Comparison of ENCODE assay signal across 9 mouse cellular contexts in the genomic region with DNA sequence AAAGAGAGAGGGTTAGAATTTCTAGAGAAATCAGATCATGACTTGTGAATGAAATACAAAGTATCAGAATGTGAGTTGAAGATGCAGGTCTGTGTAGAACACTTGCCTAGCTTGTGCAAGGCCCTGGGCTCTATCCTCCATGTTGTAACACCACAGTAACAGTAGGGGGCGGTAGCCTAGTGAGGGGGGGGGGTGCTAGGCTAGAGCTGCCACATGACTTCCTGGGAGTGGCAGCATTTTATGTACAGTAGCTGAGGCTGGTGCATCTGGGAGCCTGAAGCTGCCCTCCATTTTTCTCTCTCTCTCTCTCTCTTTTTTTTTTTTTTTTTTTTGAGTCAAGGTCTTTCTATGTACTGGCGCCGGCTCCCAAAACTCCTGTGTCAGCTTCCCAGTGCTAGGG. TPM values are rescaled to one million over a fixed set of nuclear protein-coding genes. Genes with fewer than 3 reads are reported as not detected.
DNase-seq lines count a peak whose midpoint lies in the region; ATAC-seq lines count a peak whose summit lies in the region.
"Had no signal": no experiment of that assay in that cellular context is flagged by ENCODE, and none has a peak within 500 bp of the region (broad histone marks: within the 10 kb centered on the region; RNA-seq: fewer than 3 reads in every experiment).

No protein-coding gene starts in this region.

- DNase-seq in kidney, postnatal 25 days, result no peak
- DNase-seq in CD8-positive naive resting alpha-beta T cell, adult 2 months (ENCODE audit: low read depth in 2 of 2, low spot score in 2 of 2), result peak; percentile 36 to 56
- DNase-seq in adipocyte (ENCODE audit: low spot score), result peak; percentile 52
- no peak for DNase-seq in gastrocnemius, adult 18-20 months (ENCODE audit: low spot score)
- DNase-seq in left cerebral cortex, postnatal 10 days (ENCODE audit: extremely low spot score in 1 of 2, low spot score in 2 of 2), result no peak
- DNase-seq in layer of hippocampus, postnatal 14 days (ENCODE audit: low spot score in 2 of 2), result no peak

- 68% methylated on average over 3 of the region's 3 CpGs for WGBS in kidney, embryonic 14.5 days
- whole genome bisulfite sequencing in macrophage (ENCODE audit: missing documents), result 8% methylated on average over 3 of the region's 3 CpGs

- no peak overlapping the region for H3K4me2 ChIP-seq in kidney, embryonic 14.5 days (replicated peaks; ENCODE audit: low read depth, low read length)

- peaks cover 77% of the 10 kb centered on the region for H3K36me3 ChIP-seq in kidney, embryonic 14.5 days (ENCODE audit: control insufficient read depth, insufficient read depth, low read length)
- peaks cover 39% of the 10 kb centered on the region for H3K36me3 ChIP-seq in macrophage (ENCODE audit: inconsistent target)

- peaks cover 95% of the 10 kb centered on the region for H3K79me2 ChIP-seq in macrophage (ENCODE audit: inconsistent target)

- H3K27me3 ChIP-seq in kidney, embryonic 14.5 days (ENCODE audit: control insufficient read depth, insufficient read depth, low read length), result no peaks in the 10 kb centered on the region

- peaks cover 44% of the 10 kb centered on the region for H3K4me1 ChIP-seq in kidney, embryonic 14.5 days (ENCODE audit: control insufficient read depth, insufficient read depth, low read length)

- H3K4me3 ChIP-seq in kidney, embryonic 14.5 days (ENCODE audit: low read length), result no peak overlapping the region
- no peak overlapping the region for H3K4me3 ChIP-seq in macrophage (ENCODE audit: inconsistent target)
- H3K4me3 ChIP-seq: erythroblast, embryonic 14.5 days had no signal

- no peak overlapping the region for H3K9ac ChIP-seq in kidney, embryonic 14.5 days (ENCODE audit: low read depth, low read length)

- no peak for ATAC-seq in kidney, embryonic 14.5 days (ENCODE audit: low FRiP score, low TSS enrichment)

- peak overlapping the region; percentile 37; the same call in 1 of the 2 replicates for H3K27ac ChIP-seq in kidney, embryonic 14.5 days (ENCODE audit: low read depth, low read length)
- peak overlapping the region; percentile 99 for H3K27ac ChIP-seq in macrophage

- intact Hi-C loops in left cerebral cortex, postnatal 10 days (cut with DNase I), result no loop called here

- H3K9me3 ChIP-seq in kidney, embryonic 14.5 days (ENCODE audit: control insufficient read depth, low read length), result no peaks in the 10 kb centered on the region

RNA-seq across cellular contexts. Expression of gene Trim8, which starts 9.3 kb away (rescaled TPM):
- 28.3 and 35.6 TPM in 2 replicates for polyA plus RNA-seq in kidney, embryonic 14.5 days (2014; fragmentation: Nextera tagmentation; extraction: Ambion mirVana)
- 10 to 100 TPM; 15.9 to 99.6 (median 53.2) TPM for total RNA-seq in macrophage (2018; cell fraction: chromatin; rRNA removed)
- 100 to 1,000 TPM in 1 of 26 experiments, 10 to 100 TPM in 25; 25.7 to 101 (median 73.3) TPM for total RNA-seq in macrophage (2018; cell fraction: cytosol; rRNA removed)
- total RNA-seq in macrophage (2018; cell fraction: nucleus; rRNA removed), result 100 to 1,000 TPM in 4 of 26 experiments, 10 to 100 TPM in 22; 24.4 to 126 (median 65.5) TPM
- 33.5 to 58.8 TPM (median 46.5 TPM) in 3 replicates for polyA plus RNA-seq in macrophage (2018)
- total RNA-seq in gastrocnemius, adult 18-20 months (2021), result 10 to 100 TPM; 17.6 to 22.5 TPM
- total RNA-seq in left cerebral cortex, postnatal 10 days (2021), result 100 to 1,000 TPM; 101 to 108 TPM
- 100 to 1,000 TPM in 1 of 2 experiments, 10 to 100 TPM in 1; 98.9 to 110 TPM for total RNA-seq in layer of hippocampus, postnatal 14 days (2021)

Comparison
In these comparisons a context has a peak if more than half of its experiments do, and no peak if none do; other contexts are left out.
1. DNase-seq: peak in CD8-positive naive resting alpha-beta T cell, adult 2 months (2 of 2) and adipocyte (single experiment); none in kidney, postnatal 25 days (0 of 2), gastrocnemius, adult 18-20 months (single experiment), left cerebral cortex, postnatal 10 days (0 of 2) and layer of hippocampus, postnatal 14 days (0 of 2).
2. RNA of gene Trim8, which starts 9.3 kb away (total RNA-seq): 98.9 to 110 TPM in layer of hippocampus, postnatal 14 days and 101 to 108 TPM in left cerebral cortex, postnatal 10 days; 17.6 to 22.5 TPM in gastrocnemius, adult 18-20 months; every median in the first group is over 4 times any median in the second.